26 mouse cellular contexts compared by ENCODE assay signal in the genomic region with DNA sequence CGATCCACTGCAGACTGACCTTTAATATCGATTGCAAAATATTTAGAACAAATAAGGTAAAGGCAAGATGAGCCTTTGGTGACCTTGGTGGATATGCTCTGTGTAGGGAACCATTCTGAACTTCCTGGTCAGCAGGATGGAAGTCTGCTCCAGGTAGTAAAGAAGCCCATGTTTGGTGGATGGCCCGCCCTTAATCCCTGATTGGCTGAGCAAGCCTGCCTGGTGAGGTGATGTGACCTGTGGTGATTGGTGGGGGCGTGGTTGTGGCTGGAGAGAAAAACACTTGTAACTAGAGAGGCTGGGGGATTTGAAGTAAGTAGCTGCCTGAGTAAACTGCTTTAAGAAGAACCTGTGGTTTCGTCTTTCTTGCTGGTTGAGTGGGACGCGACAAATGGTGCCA. TPM values are rescaled to one million over a fixed set of nuclear protein-coding genes. Genes with fewer than 3 reads are reported as not detected.
"Had no signal": no experiment of that assay in that cellular context is flagged by ENCODE, and none has a peak within 500 bp of the region (broad histone marks: within the 10 kb centered on the region; RNA-seq: fewer than 3 reads in every experiment).

A gene (plus strand): TSS at position 301 of the 400 bp plus-strand sequence.

RNA-seq across cellular contexts. Expression of the gene that starts here (rescaled TPM):
- total RNA-seq: gastrocnemius, adult 18-20 months; gastrocnemius, adult 8-10 months; gastrocnemius, postnatal 14 days; gastrocnemius, postnatal 36 days; heart, adult 2 months; heart, postnatal 14 days; heart, postnatal 36 days; hematopoietic stem cell, adult 5-6 weeks; hindbrain, postnatal 0 days; layer of hippocampus, adult 18-20 months; layer of hippocampus, adult 8-10 months; layer of hippocampus, postnatal 14 days; layer of hippocampus, postnatal 36 days; left cerebral cortex, adult 18-20 months; left cerebral cortex, adult 8-10 months; left cerebral cortex, postnatal 10 days; left cerebral cortex, postnatal 25 days; left cerebral cortex, postnatal 4 days; liver, adult 2 months had no signal
- polyA plus RNA-seq: heart, adult 2 months; heart, embryonic 11.5 days; heart, embryonic 15.5 days; hindbrain, embryonic 11.5 days; hindbrain, embryonic 15.5 days; intestine, embryonic 14.5 days; kidney, embryonic 15.5 days; limb, embryonic 11.5 days; liver, adult 2 months had no signal
